Comparison of ENCODE assay signal across 8 mouse cellular contexts in genomic region chr17:31330622-31331021, GRCm38 (mm10). TPM values are rescaled to one million over a fixed set of nuclear protein-coding genes. Genes with fewer than 3 reads are reported as not detected.
DNase-seq lines count a peak whose midpoint lies in the region; ATAC-seq and TF ChIP-seq lines count a peak whose summit lies in the region.
"Had no signal": no experiment of that assay in that cellular context is flagged by ENCODE, and none has a peak within 500 bp of the region (broad histone marks: within the 10 kb centered on the region; RNA-seq: fewer than 3 reads in every experiment).

No protein-coding gene starts in this region.

- ATAC-seq in liver, postnatal 0 days, result no peak; the same call in 1 of the 2 replicates

- no peak for TF ChIP-seq EP300 in liver, postnatal 0 days (IDR thresholded peaks at IDR 0.05; ENCODE audit: low read depth)

- WGBS in liver, postnatal 0 days (ENCODE audit: insufficient replicate concordance), result 70% methylated on average over 4 of the region's 4 CpGs

- DNase-seq in ovary, postnatal 14 days (ENCODE audit: low spot score), result peak; percentile 62
- DNase-seq in ovary, postnatal 10 days (ENCODE audit: low spot score), result no peak
- peak; percentile 54 to 83 for DNase-seq in adrenal gland, adult (ENCODE audit: inconsistent age in 2 of 2, low spot score in 1 of 2)
- DNase-seq in induced T-regulatory cell, adult 2 months (ENCODE audit: low read depth), result peak; percentile 80
- DNase-seq in liver, postnatal 0 days, result peak; percentile 72
- DNase-seq in right cerebral cortex, adult 2 months (ENCODE audit: low spot score in 2 of 2), result peak; percentile 63 to 69

- H3K36me3 ChIP-seq in liver, postnatal 0 days (replicated peaks; ENCODE audit: insufficient read depth, low read length), result peaks cover 14% of the 10 kb centered on the region; the same call in 1 of the 2 replicates

- H3K4me3 ChIP-seq in cortical plate, adult 2 months (ENCODE audit: insufficient read depth, low read length), result no peak overlapping the region
- H3K4me3 ChIP-seq in liver, postnatal 0 days (ENCODE audit: low read depth, low read length), result no peak overlapping the region
- H3K4me3 ChIP-seq: myocyte had no signal

- peak; percentile 78 for TF ChIP-seq CTCF in cortical plate, adult 2 months (IDR thresholded peaks at IDR 0.05; ENCODE audit: extremely low read depth, insufficient read depth, low read length)
- peak; percentile 77 for TF ChIP-seq CTCF in liver, postnatal 0 days (IDR thresholded peaks at IDR 0.05; ENCODE audit: low read depth)

- no peaks in the 10 kb centered on the region for H3K4me1 ChIP-seq in cortical plate, adult 2 months (ENCODE audit: control insufficient read depth, insufficient read depth, low read length)
- no peaks in the 10 kb centered on the region for H3K4me1 ChIP-seq in liver, postnatal 0 days (ENCODE audit: insufficient read depth)

- no peaks in the 10 kb centered on the region for H3K27me3 ChIP-seq in liver, postnatal 0 days (ENCODE audit: insufficient read depth, low read length)

- no peak overlapping the region for H3K9ac ChIP-seq in liver, postnatal 0 days (replicated peaks)

- H3K9me3 ChIP-seq in liver, postnatal 0 days (ENCODE audit: low read length), result no peaks in the 10 kb centered on the region

- no peak for TF ChIP-seq POLR2A in cortical plate, adult 2 months (IDR thresholded peaks at IDR 0.05; ENCODE audit: extremely low read depth, insufficient read depth, low read length)

- H3K27ac ChIP-seq in cortical plate, adult 2 months (ENCODE audit: insufficient read depth, low read length), result no peak overlapping the region
- no peak overlapping the region for H3K27ac ChIP-seq in liver, postnatal 0 days (ENCODE audit: low read depth)

- no peak overlapping the region for H3K4me2 ChIP-seq in liver, postnatal 0 days (ENCODE audit: low read depth, low read length)

RNA-seq across cellular contexts. Expression of gene Slc37a1, which starts 44.0 kb away (rescaled TPM):
- 9.3 and 10.5 TPM in 2 replicates for polyA plus RNA-seq in cortical plate, adult 2 months (2012; rRNA removed)
- polyA plus RNA-seq in liver, postnatal 0 days (2015; fragmentation: Nextera tagmentation; extraction: Ambion mirVana), result 4.3 and 4.5 TPM in 2 replicates

RNA-seq across cellular contexts. Expression of gene Rsph1, which starts 53.4 kb away (rescaled TPM):
- 2.6 and 3.6 TPM in 2 replicates for polyA plus RNA-seq in cortical plate, adult 2 months (2012; rRNA removed)
- 0.90 and 1.0 TPM in 2 replicates for polyA plus RNA-seq in liver, postnatal 0 days (2015; fragmentation: Nextera tagmentation; extraction: Ambion mirVana)

RNA-seq across cellular contexts. Expression of gene Pde9a, which starts 55.4 kb away (rescaled TPM):
- 26.7 and 26.9 TPM in 2 replicates for polyA plus RNA-seq in cortical plate, adult 2 months (2012; rRNA removed)
- polyA plus RNA-seq in liver, postnatal 0 days (2015; fragmentation: Nextera tagmentation; extraction: Ambion mirVana), result 5.7 and 7.6 TPM in 2 replicates
